8 mouse cellular contexts compared by ENCODE assay signal in genomic region chr2:140669786-140670185, GRCm38 (mm10). TPM values are rescaled to one million over a fixed set of nuclear protein-coding genes. Genes with fewer than 3 reads are reported as not detected.
A peak's percentile ranks its signal among the peaks of the same experiment; 100 is the strongest.
DNase-seq lines count a peak whose midpoint lies in the region; ATAC-seq and TF ChIP-seq lines count a peak whose summit lies in the region.
"Had no signal": no experiment of that assay in that cellular context is flagged by ENCODE, and none has a peak within 500 bp of the region (broad histone marks: within the 10 kb centered on the region; RNA-seq: fewer than 3 reads in every experiment).

No protein-coding gene starts in this region.

- TF ChIP-seq CTCF in left cerebral cortex, adult 2 months (IDR thresholded peaks at IDR 0.05), result no peak

- H3K36me3 ChIP-seq in forebrain, embryonic 14.5 days (ENCODE audit: control insufficient read depth, insufficient read depth, low read length), result no peaks in the 10 kb centered on the region
- H3K36me3 ChIP-seq in limb, embryonic 10.5 days, result peaks cover 8% of the 10 kb centered on the region
- H3K36me3 ChIP-seq in stomach, embryonic 14.5 days (ENCODE audit: control insufficient read depth, insufficient read depth, low read length), result no peaks in the 10 kb centered on the region

- intact Hi-C loops in left cerebral cortex, adult 2 months (cut with DNase I), result loop anchor here (2.0 to 10.0 kb wide), 7 partner anchors 153 to 1733 kb away; no protein-coding TSS in a partner anchor
- intact Hi-C loops in left cerebral cortex, postnatal 14 days (cut with DNase I), result loop anchor here (2.0 to 10.0 kb wide), 4 partner anchors 135 to 1585 kb away; no protein-coding TSS in a partner anchor

- no peak for ATAC-seq in forebrain, embryonic 14.5 days
- ATAC-seq in stomach, embryonic 14.5 days (ENCODE audit: insufficient number of reproducible peaks, insufficient read depth, low FRiP score, low read depth), result no peak

- 4% methylated on average over 2 of the region's 2 CpGs for WGBS in forebrain, embryonic 14.5 days
- WGBS in limb, embryonic 10.5 days, result 50% methylated on average over 2 of the region's 2 CpGs
- WGBS in stomach, embryonic 14.5 days, result 41% methylated on average over 2 of the region's 2 CpGs

- no peak for DNase-seq in left cerebral cortex, adult 2 months (ENCODE audit: extremely low spot score in 1 of 2, low spot score in 2 of 2)
- no peak for DNase-seq in left cerebral cortex, postnatal 14 days (ENCODE audit: low spot score in 2 of 2)
- peak; percentile 47 for DNase-seq in forebrain, embryonic 14.5 days (ENCODE audit: low spot score)
- DNase-seq in limb, embryonic 10.5 days (ENCODE audit: low spot score), result no peak
- no peak for DNase-seq in gastrocnemius, postnatal 4 days (ENCODE audit: low spot score in 2 of 2)
- no peak for DNase-seq in spleen, postnatal 36 days (ENCODE audit: low spot score in 2 of 2)

- H3K27ac ChIP-seq in left cerebral cortex, adult 2 months, result peak overlapping the region; percentile 81
- peak overlapping the region; percentile 60; the same call in 1 of the 2 replicates for H3K27ac ChIP-seq in forebrain, embryonic 14.5 days (ENCODE audit: low read depth, low read length)
- peak overlapping the region; percentile 92; the same call in 1 of the 2 replicates for H3K27ac ChIP-seq in limb, embryonic 10.5 days
- H3K27ac ChIP-seq in stomach, embryonic 14.5 days (ENCODE audit: low read length), result no peak overlapping the region

- peaks cover 15% of the 10 kb centered on the region for H3K4me1 ChIP-seq in forebrain, embryonic 14.5 days (ENCODE audit: control insufficient read depth, insufficient read depth, low read length)
- peaks cover 46% of the 10 kb centered on the region for H3K4me1 ChIP-seq in limb, embryonic 10.5 days
- H3K4me1 ChIP-seq in stomach, embryonic 14.5 days (ENCODE audit: control insufficient read depth, insufficient read depth, low read length), result peaks cover 7% of the 10 kb centered on the region; the same call in 1 of the 2 replicates

- H3K4me3 ChIP-seq in left cerebral cortex, adult 2 months, result peak overlapping the region; percentile 69
- H3K4me3 ChIP-seq in forebrain, embryonic 14.5 days (ENCODE audit: low read depth, low read length), result peak overlapping the region; percentile 60
- peak overlapping the region; percentile 67 for H3K4me3 ChIP-seq in limb, embryonic 10.5 days
- H3K4me3 ChIP-seq in stomach, embryonic 14.5 days (ENCODE audit: low read depth, low read length), result peak overlapping the region; percentile 53

- H3K27me3 ChIP-seq in forebrain, embryonic 14.5 days (replicated peaks; ENCODE audit: control insufficient read depth, insufficient read depth, low read length), result no peaks in the 10 kb centered on the region
- H3K27me3 ChIP-seq in limb, embryonic 10.5 days (ENCODE audit: low read depth, poor library complexity, severe bottlenecking), result no peaks in the 10 kb centered on the region
- H3K27me3 ChIP-seq in stomach, embryonic 14.5 days (ENCODE audit: control insufficient read depth, insufficient read depth, low read length), result no peaks in the 10 kb centered on the region

- H3K9ac ChIP-seq in forebrain, embryonic 14.5 days (ENCODE audit: low read length), result peak overlapping the region; percentile 74
- H3K9ac ChIP-seq in stomach, embryonic 14.5 days (replicated peaks; ENCODE audit: low read depth, low read length), result no peak overlapping the region

- no peaks in the 10 kb centered on the region for H3K9me3 ChIP-seq in forebrain, embryonic 14.5 days (replicated peaks; ENCODE audit: control insufficient read depth, low read length)
- H3K9me3 ChIP-seq in limb, embryonic 10.5 days (replicated peaks), result no peaks in the 10 kb centered on the region
- no peaks in the 10 kb centered on the region for H3K9me3 ChIP-seq in stomach, embryonic 14.5 days (ENCODE audit: control insufficient read depth, low read depth, low read length)

- peak overlapping the region; percentile 69 for H3K4me2 ChIP-seq in forebrain, embryonic 14.5 days (ENCODE audit: low read length)
- peak overlapping the region; percentile 58 for H3K4me2 ChIP-seq in stomach, embryonic 14.5 days (replicated peaks; ENCODE audit: low read depth, low read length)

RNA-seq across cellular contexts. Expression of gene Flrt3, which starts 1.5 kb away (rescaled TPM):
- total RNA-seq in left cerebral cortex, adult 2 months (2021), result 10 to 100 TPM; 25.3 to 30.8 TPM
- 10 to 100 TPM; 29.2 to 31.9 TPM for total RNA-seq in left cerebral cortex, postnatal 14 days (2021)
- polyA plus RNA-seq in forebrain, embryonic 14.5 days (2014; fragmentation: Nextera tagmentation; extraction: Ambion mirVana), result 62.5 and 64.3 TPM in 2 replicates
- 60.7 and 69.3 TPM in 2 replicates for polyA plus RNA-seq in limb, embryonic 10.5 days (2016; fragmentation: Nextera tagmentation; extraction: Ambion mirVana)
- polyA plus RNA-seq in stomach, embryonic 14.5 days (2014; fragmentation: Nextera tagmentation; extraction: Ambion mirVana), result 24.0 and 25.1 TPM in 2 replicates
- 1 to 10 TPM; 3.6 to 3.9 TPM for total RNA-seq in gastrocnemius, postnatal 4 days (2021)
- total RNA-seq: megakaryocyte, adult 5-6 weeks had no signal

Comparison
In these comparisons a context has a peak if more than half of its experiments do, and no peak if none do; other contexts are left out.
1. RNA of gene Flrt3, which starts 1.5 kb away (total RNA-seq): 29.2 to 31.9 TPM in left cerebral cortex, postnatal 14 days and 25.3 to 30.8 TPM in left cerebral cortex, adult 2 months; 3.6 to 3.9 TPM in gastrocnemius, postnatal 4 days; every median in the first group is over 4 times any median in the second.
2. Peak in every context shown above with its lines, with median percentiles within 50 percentile points of each other: H3K4me3 ChIP-seq.